Mouse (Mus musculus) cerebellum, adult 11-12 months (tissue): Measurements from ENCODE around the gene Nmt2.

Experiments
- DNase-seq: peaks from one replicate; pipeline ENCODE4 v3.0.0; 2022

The Nmt2 gene

GRCm38 (mm10) chr2:3331071-3331703 is 47.2 kb downstream of the Nmt2 start:
- peak; percentile 41 for DNase-seq

- DNase-seq, result no peak
Observed at GRCm38 (mm10) chr2:3332056-3332455, 48.0 kb downstream of the Nmt2 start.

- DNase-seq, result peak; percentile 99
Observed at GRCm38 (mm10) chr2:3332484-3333242, 48.7 kb downstream of the Nmt2 start, which contains the start of gene Rpp38. Rpp38 (minus strand) TSS chr2:3332643.

DNA sequence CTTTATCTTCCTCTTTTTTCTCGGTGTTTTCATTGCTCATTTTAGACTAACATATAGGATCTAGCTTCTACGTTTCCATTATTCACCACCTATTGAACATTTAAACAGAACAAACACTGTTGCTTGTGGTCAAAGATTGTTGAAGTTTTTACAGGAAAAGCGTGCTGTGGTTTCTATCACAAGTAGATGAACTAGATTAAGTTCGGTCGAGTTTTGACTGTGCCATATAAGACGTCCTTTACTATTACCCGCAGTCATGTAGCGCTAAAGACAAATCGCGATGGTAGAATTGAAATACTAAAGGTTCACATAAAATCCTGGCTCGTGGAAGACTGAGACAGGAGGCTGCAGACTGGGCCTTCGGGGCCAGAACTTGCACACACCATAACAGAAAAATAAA is 49.7 kb downstream of the Nmt2 start:
- peak; percentile 14 for DNase-seq

GRCm38 (mm10) chr2:3335611-3336301 is 51.7 kb downstream of the Nmt2 start, which contains the start of gene Acbd7:
Acbd7 (plus strand) TSS chr2:3336168.
- peak; percentile 57 for DNase-seq

GRCm38 (mm10) chr2:3348422-3348821 is 64.4 kb downstream of the Nmt2 start:
- DNase-seq, result no peak

DNA sequence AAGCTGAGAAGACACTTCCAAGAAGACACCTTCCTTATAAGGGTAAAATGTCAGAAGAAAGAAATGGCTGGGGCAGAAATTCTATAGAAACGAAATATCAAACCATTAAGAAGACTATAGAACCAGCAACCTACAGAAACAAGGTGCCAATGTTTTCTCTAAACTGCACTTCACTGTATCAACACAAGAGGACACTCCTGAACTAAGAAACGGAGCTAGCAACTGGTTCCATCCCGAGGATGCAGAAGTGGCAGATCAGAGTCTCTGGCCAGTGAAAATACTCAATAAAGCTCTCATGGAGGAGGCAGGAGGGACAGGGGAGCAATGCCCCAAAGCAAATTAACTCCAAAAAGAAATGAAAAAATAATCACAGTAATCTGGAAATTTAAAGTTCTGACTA is 64.9 kb downstream of the Nmt2 start:
- DNase-seq, result no peak

DNA sequence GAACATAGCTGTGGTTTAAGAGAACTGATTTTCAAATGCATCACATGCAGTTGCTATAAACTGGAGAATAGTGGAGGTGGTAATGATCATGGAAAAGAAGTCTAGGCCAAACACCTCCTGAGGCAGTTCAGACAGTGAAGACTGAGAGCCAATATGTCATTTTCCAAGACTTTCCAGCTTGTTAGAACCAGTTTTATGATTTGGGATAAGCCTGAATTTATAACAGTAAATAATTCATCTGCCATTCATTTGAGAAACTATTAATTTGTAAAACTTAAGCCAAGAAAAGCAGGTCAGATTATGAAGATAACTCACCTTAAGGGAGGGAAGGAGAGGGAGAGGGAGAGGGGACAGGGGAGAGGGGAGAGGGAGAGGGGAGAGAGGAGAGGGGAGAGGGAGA is 69.1 kb downstream of the Nmt2 start:
- DNase-seq, result no peak

DNA sequence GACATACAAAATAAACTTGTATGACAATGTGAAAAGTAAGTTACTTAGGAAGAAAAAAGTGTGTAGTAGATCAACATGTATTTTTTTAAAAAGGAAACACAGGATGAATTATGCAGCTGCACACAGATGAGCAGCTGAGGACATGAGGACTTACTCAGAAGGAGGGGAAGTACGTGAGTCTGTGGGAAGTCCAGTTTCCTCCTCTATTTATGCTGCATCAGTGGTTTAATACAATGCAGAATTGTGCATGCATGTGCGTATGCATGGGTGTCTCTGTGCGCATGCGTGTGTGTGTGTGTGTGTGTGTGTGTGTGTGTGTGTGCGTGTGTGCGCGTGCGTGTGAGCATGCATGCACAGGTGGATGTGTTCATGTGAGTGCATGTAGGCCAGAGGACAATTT is 71.8 kb downstream of the Nmt2 start:
- no peak for DNase-seq

DNA sequence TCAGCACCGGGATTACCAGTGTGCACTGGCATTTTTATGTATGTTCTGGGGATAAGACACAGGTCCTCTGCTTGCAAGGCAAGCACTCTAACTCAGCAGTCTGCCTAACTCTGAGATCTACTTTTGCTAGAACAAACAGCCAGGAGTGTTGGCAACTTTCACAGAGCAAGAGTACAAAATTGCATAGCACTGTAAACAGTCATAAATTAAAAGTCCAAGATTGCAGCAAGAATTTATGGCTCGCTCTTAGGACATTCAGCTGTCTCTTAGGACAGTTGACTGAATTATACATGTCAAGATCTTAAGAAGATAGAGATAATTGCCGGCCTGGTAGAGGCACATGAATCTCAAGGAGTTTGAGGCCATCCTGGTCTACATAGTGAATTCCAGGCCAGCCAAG is 72.3 kb downstream of the Nmt2 start:
- no peak for DNase-seq

GRCm38 (mm10) chr2:3357887-3358286 is 73.9 kb downstream of the Nmt2 start:
- DNase-seq, result no peak

DNA sequence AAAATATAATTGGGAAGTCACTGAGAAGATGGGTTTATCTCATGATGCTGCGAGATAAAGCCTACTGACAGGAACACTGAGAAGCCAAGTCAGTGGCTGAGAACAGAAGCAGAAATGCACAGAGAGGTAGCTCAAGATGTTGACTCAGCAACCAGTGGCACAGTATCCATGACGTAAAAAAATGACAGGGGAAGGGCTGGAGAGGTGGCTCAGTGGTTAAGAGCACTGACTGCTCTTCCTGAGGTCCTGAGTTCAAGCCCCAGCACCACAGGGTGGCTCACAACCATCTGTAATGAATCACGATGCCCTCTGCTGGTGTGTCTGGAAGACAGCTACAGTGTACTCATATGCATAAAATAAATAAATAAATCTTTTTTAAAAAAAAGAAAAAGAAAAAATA is 77.1 kb downstream of the Nmt2 start:
- no peak for DNase-seq

DNA sequence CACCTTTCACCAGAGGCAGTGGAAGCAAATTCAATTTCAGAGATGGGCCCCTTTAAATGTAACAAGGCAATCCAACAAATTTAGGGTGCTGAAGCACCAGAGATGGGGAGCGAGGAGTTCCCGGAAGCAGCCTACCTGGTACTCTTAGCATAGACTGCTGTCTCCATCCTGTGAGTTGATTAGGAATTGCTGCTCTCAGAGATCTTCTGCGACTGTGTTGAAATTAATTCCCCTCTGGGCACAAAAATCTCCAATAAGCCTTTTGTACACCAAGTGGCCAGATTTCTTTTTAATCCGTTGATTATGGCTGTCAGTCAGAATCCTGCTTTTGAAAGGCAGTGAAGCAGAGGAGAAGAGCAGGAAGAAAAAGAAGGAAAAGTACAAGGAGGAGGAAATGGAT is 81.1 kb downstream of the Nmt2 start:
- DNase-seq, result no peak
